Mouse (Mus musculus): Measurements from ENCODE around the gene Krt9. TPM values are rescaled to one million over a fixed set of nuclear protein-coding genes. Genes with fewer than 3 reads are reported as not detected.

Gene Krt9
- polyA plus RNA-seq (2015; fragmentation: Nextera tagmentation; extraction: Ambion mirVana): not detected in 2 replicates

DNA sequence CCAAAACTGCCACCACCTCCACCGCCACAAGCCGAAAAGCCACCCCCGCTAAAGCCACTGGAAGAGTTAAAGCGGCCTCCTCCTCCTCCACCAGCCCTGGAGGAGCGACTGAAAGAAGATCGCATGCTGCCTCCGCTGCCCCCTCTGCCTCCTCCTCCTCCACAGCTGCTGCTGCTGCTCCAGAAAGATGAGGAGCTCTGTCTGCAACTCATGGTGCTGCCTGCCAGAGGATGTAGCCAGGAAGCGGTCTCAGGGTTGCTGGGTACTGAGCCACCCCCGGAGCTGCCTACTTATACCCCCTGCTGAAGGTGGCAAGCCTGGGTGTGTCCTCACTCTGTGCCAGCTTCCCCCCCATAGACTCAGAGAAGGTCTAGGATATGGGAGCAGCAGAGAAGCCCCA is at the start of gene Krt9:
TSS of gene Krt9 (minus strand) at position 255 of the 400 bp plus-strand sequence.

DNA sequence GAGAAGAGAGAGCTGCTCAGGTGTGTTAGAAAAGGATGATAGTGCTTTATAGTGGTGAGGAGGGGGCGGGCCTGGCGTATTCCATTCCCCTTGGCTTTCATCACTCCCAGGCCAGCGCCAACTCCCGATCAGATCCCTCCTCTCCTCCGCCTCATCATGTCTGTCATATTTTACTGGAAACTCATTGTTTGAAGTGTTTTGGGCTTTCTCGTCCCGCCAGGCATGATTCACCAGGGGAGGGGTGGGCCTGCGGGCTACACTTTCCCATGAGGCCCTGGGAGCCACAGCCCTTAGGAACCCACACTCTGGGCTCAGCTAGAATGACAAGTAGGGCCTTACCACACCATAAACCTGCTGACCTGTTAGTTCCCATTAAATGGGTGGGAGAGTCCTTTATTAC is 14.5 kb upstream of the Krt9 start, which contains the start of gene Krt14:
TSS of gene Krt14 (minus strand) at position 51 of the 400 bp plus-strand sequence.

GRCm38 (mm10) chr11:100148615-100149330 is 44.3 kb downstream of the Krt9 start, which contains the start of gene Krt19:
Gene Krt19, minus strand, starts transcription at chr11:100148665.

Other genes with a start within 250 kb of the Krt9 start
- not detected in 2 replicates for gene Krtap9-5, start 244.8 kb downstream of the Krt9 start, polyA plus RNA-seq (2015; fragmentation: Nextera tagmentation; extraction: Ambion mirVana)
- not detected in 2 replicates for gene Krtap29-1, start 214.2 kb downstream of the Krt9 start, polyA plus RNA-seq (2015; fragmentation: Nextera tagmentation; extraction: Ambion mirVana)
- gene Krtap16-1, start 206.6 kb downstream of the Krt9 start, polyA plus RNA-seq (2015; fragmentation: Nextera tagmentation; extraction: Ambion mirVana): not detected in 2 replicates
- not detected in 2 replicates for gene Krtap17-1, start 199.3 kb downstream of the Krt9 start, polyA plus RNA-seq (2015; fragmentation: Nextera tagmentation; extraction: Ambion mirVana)
- gene Krt33a, start 177.0 kb downstream of the Krt9 start, polyA plus RNA-seq (2015; fragmentation: Nextera tagmentation; extraction: Ambion mirVana): 0.12 TPM in 1 of 2 replicates, not detected in the other
- gene Krt33b, start 163.4 kb downstream of the Krt9 start, polyA plus RNA-seq (2015; fragmentation: Nextera tagmentation; extraction: Ambion mirVana): 0.07 TPM in 1 of 2 replicates, not detected in the other
- not detected in 2 replicates for gene Krt34, start 151.7 kb downstream of the Krt9 start, polyA plus RNA-seq (2015; fragmentation: Nextera tagmentation; extraction: Ambion mirVana)
- not detected in 2 replicates for gene Krt31, start 142.7 kb downstream of the Krt9 start, polyA plus RNA-seq (2015; fragmentation: Nextera tagmentation; extraction: Ambion mirVana)
- not detected in 2 replicates for gene Krt32, start 105.0 kb downstream of the Krt9 start, polyA plus RNA-seq (2015; fragmentation: Nextera tagmentation; extraction: Ambion mirVana)
- gene Krt35, start 97.0 kb downstream of the Krt9 start, polyA plus RNA-seq (2015; fragmentation: Nextera tagmentation; extraction: Ambion mirVana): not detected in 2 replicates
- gene Krt36, start 87.6 kb downstream of the Krt9 start, polyA plus RNA-seq (2015; fragmentation: Nextera tagmentation; extraction: Ambion mirVana): 0.10 and 0.16 TPM in 2 replicates
- gene Krt13, start 71.7 kb downstream of the Krt9 start, polyA plus RNA-seq (2015; fragmentation: Nextera tagmentation; extraction: Ambion mirVana): 1.4 and 1.9 TPM in 2 replicates
- gene Krt15, start 57.3 kb downstream of the Krt9 start, polyA plus RNA-seq (2015; fragmentation: Nextera tagmentation; extraction: Ambion mirVana): 795 and 814 TPM in 2 replicates
- 788 and 849 TPM in 2 replicates for gene Krt19, start 44.6 kb downstream of the Krt9 start, polyA plus RNA-seq (2015; fragmentation: Nextera tagmentation; extraction: Ambion mirVana)
- gene Krt14, start 14.3 kb upstream of the Krt9 start, polyA plus RNA-seq (2015; fragmentation: Nextera tagmentation; extraction: Ambion mirVana): 230 and 251 TPM in 2 replicates
- not detected in 2 replicates for gene Krt16, start 55.7 kb upstream of the Krt9 start, polyA plus RNA-seq (2015; fragmentation: Nextera tagmentation; extraction: Ambion mirVana)
- 4.6 and 5.2 TPM in 2 replicates for gene Krt17, start 67.8 kb upstream of the Krt9 start, polyA plus RNA-seq (2015; fragmentation: Nextera tagmentation; extraction: Ambion mirVana)
- gene Krt42, start 76.6 kb upstream of the Krt9 start, polyA plus RNA-seq (2015; fragmentation: Nextera tagmentation; extraction: Ambion mirVana): not detected in 2 replicates
- gene Eif1, start 126.6 kb upstream of the Krt9 start, polyA plus RNA-seq (2015; fragmentation: Nextera tagmentation; extraction: Ambion mirVana): 1,889 and 2,012 TPM in 2 replicates
- gene Gast, start 141.2 kb upstream of the Krt9 start, polyA plus RNA-seq (2015; fragmentation: Nextera tagmentation; extraction: Ambion mirVana): not detected in 2 replicates
- 1.4 and 2.0 TPM in 2 replicates for gene Hap1, start 162.9 kb upstream of the Krt9 start, polyA plus RNA-seq (2015; fragmentation: Nextera tagmentation; extraction: Ambion mirVana)
- 114 and 129 TPM in 2 replicates for gene Jup, start 204.5 kb upstream of the Krt9 start, polyA plus RNA-seq (2015; fragmentation: Nextera tagmentation; extraction: Ambion mirVana)
- gene P3h4, start 221.6 kb upstream of the Krt9 start, polyA plus RNA-seq (2015; fragmentation: Nextera tagmentation; extraction: Ambion mirVana): 77.6 and 84.4 TPM in 2 replicates
- gene Fkbp10, start 222.5 kb upstream of the Krt9 start, polyA plus RNA-seq (2015; fragmentation: Nextera tagmentation; extraction: Ambion mirVana): 148 and 172 TPM in 2 replicates
- 238 and 265 TPM in 2 replicates for gene Nt5c3b, start 248.6 kb upstream of the Krt9 start, polyA plus RNA-seq (2015; fragmentation: Nextera tagmentation; extraction: Ambion mirVana)
- gene Klhl10, start 248.7 kb upstream of the Krt9 start, polyA plus RNA-seq (2015; fragmentation: Nextera tagmentation; extraction: Ambion mirVana): 0.63 and 0.71 TPM in 2 replicates